Mouse (Mus musculus): ENCODE measurements around the gene Cpsf6.

Gene Cpsf6

DNA sequence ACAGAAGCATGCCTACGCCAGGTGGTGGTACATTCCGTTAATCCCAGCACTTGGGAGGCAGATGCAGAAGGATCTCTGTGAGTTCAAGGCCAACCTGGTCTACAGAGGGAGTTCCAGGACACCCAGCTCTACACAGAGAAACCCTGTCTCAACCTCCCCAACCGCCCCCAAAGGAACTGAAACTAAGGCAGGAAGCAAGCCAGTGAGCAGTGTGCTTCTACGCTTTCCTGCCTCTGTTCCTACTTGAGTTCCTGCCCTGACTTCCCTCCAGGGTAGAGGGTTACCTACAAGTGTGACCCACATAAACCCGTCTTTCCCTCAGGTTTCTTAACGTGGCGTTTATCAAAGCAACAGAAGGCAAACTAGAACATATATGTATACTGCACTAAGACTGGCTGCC is 56.0 kb downstream of the Cpsf6 start:
- no peak for DNase-seq (ENCODE audit: low spot score)

- no peak for DNase-seq (ENCODE audit: low spot score)
These were observed 57.2 kb downstream of the Cpsf6 start for GRCm38 (mm10) chr10:117322630-117323029.

GRCm38 (mm10) chr10:117320571-117320981 is 59.2 kb downstream of the Cpsf6 start:
- no peak for DNase-seq (ENCODE audit: low spot score)

GRCm38 (mm10) chr10:117316391-117316790 is 63.4 kb downstream of the Cpsf6 start:
- DNase-seq (ENCODE audit: low spot score) = no peak

DNA sequence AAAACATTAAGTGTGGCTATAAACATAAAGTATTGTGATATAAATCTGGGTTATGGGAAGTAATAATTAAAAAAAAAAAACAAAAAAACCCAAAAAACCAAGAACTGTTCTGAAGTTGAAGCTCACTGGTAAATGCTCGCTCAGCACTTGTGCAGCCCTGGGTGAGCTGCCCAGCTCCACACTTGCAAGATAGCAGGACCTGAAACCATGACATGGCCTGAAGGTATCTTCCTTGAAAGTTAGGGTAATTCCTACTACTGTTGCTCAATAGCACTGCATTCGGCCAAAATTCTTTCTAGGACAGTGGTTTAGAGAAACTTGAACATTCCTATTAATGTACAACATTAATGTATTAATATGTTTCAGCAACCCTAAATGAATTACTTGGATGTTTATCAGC is 66.7 kb downstream of the Cpsf6 start:
- DNase-seq (ENCODE audit: low spot score) = no peak

DNA sequence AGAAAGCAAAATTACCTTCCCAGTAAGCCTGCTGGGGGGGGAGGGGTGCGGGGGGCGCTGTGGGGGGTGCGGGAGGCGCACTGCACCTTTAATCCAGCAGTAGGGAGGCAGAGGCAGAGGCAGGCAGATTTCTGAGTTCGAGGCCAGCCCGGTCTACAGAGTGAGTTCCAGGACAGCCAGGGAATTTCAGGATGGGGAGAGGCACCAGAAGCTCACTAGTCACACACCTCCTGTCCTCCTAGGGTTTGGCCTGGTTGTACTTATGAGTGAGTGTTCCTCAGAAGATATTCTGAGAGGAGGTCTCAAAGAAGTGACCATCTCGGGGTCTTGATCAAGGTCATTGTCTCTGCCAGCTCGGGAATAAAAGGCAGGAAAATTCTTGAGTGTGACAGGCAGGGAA is 67.6 kb downstream of the Cpsf6 start:
- no peak for DNase-seq (ENCODE audit: low spot score)

GRCm38 (mm10) chr10:117304371-117304770 is 75.4 kb downstream of the Cpsf6 start:
- no peak for DNase-seq (ENCODE audit: low spot score)

GRCm38 (mm10) chr10:117301688-117302087 is 78.1 kb downstream of the Cpsf6 start:
- no peak for DNase-seq (ENCODE audit: low spot score)

- DNase-seq (ENCODE audit: low spot score) = no peak
These were observed 79.8 kb downstream of the Cpsf6 start for GRCm38 (mm10) chr10:117299901-117300520.

DNA sequence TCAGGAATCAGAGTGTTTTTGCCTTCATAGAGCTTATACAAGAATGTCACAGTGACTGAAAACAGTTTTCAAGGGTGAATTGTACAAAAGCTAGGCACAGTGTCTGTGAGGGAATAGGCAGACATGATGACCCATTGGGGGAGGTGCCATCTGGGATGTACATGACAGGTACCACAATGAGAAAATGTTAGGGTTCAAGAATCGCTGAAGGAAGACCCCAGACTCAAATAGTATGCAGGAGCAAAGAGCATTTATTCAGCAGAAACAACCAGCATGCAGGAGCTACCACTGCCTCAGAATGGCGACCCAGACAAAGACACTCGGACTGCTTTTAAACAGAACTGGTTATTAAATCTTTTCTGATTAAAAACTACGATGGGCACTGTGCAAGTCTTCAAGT is 80.7 kb downstream of the Cpsf6 start:
- DNase-seq (ENCODE audit: low spot score) = no peak

GRCm38 (mm10) chr10:117298336-117298735 is 81.5 kb downstream of the Cpsf6 start:
- no peak for DNase-seq (ENCODE audit: low spot score)

Measured in ovary, adult 18-20 months (tissue).